Mouse (Mus musculus): ENCODE data around the gene Gpx4. TPM values are rescaled to one million over a fixed set of nuclear protein-coding genes. Genes with fewer than 3 reads are reported as not detected.
A peak's percentile ranks its signal among the peaks of the same experiment; 100 is the strongest.
"Not testable (repeated sequence)": the region's sequence is repeated elsewhere in the genome, so short reads cannot be mapped to it uniquely, and the experiment has no call there.

The Gpx4 gene
- polyA plus RNA-seq, 1 experiment from 2014 or later = 532 TPM

DNA sequence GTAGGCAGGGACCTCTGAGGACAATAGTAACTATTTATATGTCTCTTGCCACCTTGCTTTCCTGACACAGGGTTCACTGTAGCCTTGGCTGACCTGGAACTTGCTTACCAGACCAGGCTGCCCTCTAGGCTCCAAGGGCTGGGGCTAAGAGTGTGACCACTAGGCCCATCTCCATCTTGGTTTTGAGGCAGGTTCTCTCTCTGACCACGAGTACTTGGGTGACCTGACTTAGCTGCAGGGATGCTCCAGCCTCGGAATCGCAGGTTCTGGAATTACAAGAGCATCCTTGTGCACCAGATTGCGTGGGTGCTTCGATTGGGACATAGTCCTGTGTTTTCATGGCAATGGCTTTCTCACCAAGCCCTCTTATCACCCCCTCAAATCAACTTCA, 5.4 kb downstream of the Gpx4 start:
- no peak for ATAC-seq
- no peaks in the 10 kb centered on the region for H3K9me3 ChIP-seq
- no peak overlapping the region for H3K4me3 ChIP-seq (replicated peaks)
- H3K4me2 ChIP-seq (replicated peaks) = no peak overlapping the region
- peaks cover 55% of the 10 kb centered on the region for H3K4me1 ChIP-seq (replicated peaks)
- H3K9ac ChIP-seq (replicated peaks) = 0 out of 2 replicates have a peak overlapping the region, but pooled peaks have one; percentile 20
- no peaks in the 10 kb centered on the region for H3K27me3 ChIP-seq
- no peak overlapping the region for H3K27ac ChIP-seq
- peaks cover 19% of the 10 kb centered on the region for H3K36me3 ChIP-seq
- WGBS = 85% methylated on average over 5 of the region's 5 CpGs

DNA sequence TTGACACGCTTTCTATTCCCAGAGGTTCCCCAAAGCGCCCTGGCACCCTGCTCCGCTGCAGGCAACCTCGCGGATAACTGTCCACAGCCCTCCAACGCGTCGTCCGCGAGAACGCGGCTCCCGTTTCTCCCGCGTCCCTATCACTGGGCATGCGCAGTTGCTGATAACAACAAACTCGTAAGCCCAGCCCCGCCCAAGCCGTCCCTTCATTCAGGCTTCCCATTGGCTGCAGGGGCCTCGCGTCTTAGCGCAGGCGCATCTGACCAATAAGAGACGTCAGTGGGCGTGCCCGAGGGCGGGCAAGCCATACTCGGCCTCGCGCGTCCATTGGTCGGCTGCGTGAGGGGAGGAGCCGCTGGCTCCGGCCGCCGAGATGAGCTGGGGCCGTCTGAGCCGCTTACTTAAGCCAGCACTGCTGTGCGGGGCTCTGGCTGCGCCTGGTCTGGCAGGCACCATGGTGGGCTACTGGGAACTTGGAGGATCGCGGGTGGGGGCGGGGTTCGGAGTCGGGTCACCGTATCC, 6.4 kb downstream of the Gpx4 start:
- H3K36me3 ChIP-seq = peaks cover 29% of the 10 kb centered on the region
- peaks cover 48% of the 10 kb centered on the region for H3K4me1 ChIP-seq (replicated peaks)
- H3K9ac ChIP-seq (replicated peaks) = peak overlapping the region; percentile 95
- peak; percentile 98 for ATAC-seq
- under 1% methylated on average over 47 of the region's 47 CpGs for WGBS
- H3K27ac ChIP-seq = peak overlapping the region; percentile 98
- H3K4me2 ChIP-seq (replicated peaks) = peak overlapping the region; percentile 74
- H3K4me3 ChIP-seq (replicated peaks) = peak overlapping the region; percentile 88
- H3K27me3 ChIP-seq = no peaks in the 10 kb centered on the region
- no peaks in the 10 kb centered on the region for H3K9me3 ChIP-seq

DNA sequence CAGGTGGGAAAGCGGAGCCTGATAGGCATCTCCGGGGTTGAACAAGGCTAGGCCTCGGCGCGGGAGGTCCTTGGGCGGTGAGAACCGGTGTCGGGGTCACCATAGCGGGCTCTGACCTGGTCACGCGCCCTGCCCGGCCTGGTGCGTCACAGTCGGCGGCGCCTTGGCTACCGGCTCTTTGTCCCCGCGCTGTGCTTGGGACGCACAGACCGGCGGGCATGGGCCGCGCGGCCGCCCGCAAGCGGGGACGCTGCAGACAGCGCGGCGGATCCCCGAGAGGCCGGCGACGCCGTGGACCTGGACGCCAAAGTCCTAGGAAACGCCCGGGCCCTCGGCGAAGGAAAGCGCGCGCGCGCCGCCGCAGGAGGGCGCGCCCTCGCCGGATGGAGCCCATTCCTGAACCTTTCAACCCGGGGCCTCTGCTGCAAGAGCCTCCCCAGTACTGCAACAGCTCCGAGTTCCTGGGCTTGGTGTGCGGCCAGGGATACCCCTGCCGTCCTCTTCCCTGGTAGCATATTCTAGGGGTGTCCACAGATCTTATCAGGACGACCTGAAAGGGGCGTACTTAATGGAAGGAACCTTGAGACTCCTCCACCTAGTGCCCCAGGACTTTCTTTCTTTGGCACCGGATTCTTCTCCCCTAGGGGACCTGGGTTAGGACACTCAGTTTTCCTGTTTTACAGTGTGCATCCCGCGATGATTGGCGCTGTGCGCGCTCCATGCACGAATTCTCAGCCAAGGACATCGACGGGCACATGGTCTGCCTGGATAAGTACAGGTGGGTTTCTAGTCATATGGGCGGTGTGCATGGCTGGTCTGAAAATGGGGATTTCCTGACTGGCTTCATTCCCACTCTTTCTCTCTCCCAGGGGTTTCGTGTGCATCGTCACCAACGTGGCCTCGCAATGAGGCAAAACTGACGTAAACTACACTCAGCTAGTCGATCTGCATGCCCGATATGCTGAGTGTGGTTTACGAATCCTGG, 7.2 kb downstream of the Gpx4 start:
- no peaks in the 10 kb centered on the region for H3K27me3 ChIP-seq
- H3K27ac ChIP-seq = peak overlapping the region; percentile 98
- ATAC-seq = peak; percentile 68
- 2% methylated on average over 67 of the region's 77 CpGs for WGBS
- peak overlapping the region; percentile 88 for H3K4me3 ChIP-seq (replicated peaks)
- H3K36me3 ChIP-seq = peaks cover 35% of the 10 kb centered on the region
- H3K4me1 ChIP-seq (replicated peaks) = peaks cover 42% of the 10 kb centered on the region
- peak overlapping the region; percentile 95 for H3K9ac ChIP-seq (replicated peaks)
- H3K9me3 ChIP-seq = no peaks in the 10 kb centered on the region
- peak overlapping the region; percentile 74 for H3K4me2 ChIP-seq (replicated peaks)

DNA sequence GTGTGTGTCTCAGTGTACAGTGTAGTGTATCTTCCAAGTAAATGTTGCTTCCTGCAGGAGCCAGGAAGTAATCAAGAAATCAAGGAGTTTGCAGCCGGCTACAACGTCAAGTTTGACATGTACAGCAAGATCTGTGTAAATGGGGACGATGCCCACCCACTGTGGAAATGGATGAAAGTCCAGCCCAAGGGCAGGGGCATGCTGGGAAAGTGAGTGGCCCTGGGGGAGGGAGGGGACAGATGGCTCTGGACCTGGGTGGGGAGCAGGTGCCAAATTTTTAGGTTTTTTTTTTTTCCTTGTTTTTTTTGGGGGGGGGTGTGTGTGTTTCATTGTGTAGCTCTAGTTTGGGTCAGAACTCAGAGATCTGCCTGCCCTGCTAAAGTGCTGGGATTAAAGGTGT, 7.9 kb downstream of the Gpx4 start:
- H3K36me3 ChIP-seq = peaks cover 43% of the 10 kb centered on the region
- peak overlapping the region; percentile 95 for H3K9ac ChIP-seq (replicated peaks)
- 0 out of 2 replicates have a peak overlapping the region, but pooled peaks have one; percentile 98 for H3K27ac ChIP-seq
- peak overlapping the region; percentile 88 for H3K4me3 ChIP-seq (replicated peaks)
- 12% methylated on average over 3 of the region's 3 CpGs for WGBS
- peak overlapping the region; percentile 74 for H3K4me2 ChIP-seq (replicated peaks)
- H3K27me3 ChIP-seq, H3K9me3 ChIP-seq, ATAC-seq: not testable (repeated sequence)
- H3K4me1 ChIP-seq (replicated peaks) = peaks cover 42% of the 10 kb centered on the region

DNA sequence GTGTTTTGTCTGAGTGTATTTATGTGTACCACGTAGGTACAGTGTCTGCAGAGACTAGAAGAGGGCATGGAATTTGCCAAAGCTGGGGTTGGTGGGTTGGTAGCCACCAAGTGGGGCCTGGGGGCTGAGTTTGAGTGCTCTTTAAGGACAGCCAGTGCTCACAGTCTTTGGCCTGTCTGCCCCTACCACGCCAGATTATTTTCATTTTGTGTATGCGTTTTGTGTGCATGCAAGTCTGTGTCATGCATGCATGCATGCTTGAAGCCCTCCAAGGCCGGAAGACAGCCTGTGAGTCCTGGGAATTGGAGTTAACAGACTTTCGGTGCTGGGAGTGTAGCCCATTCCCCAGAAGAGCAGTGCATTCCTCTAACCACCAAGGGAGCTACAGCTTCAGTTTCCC, 8.4 kb downstream of the Gpx4 start:
- Histone ChIP-seq H3K9me3 (no peaks in the 10 kb centered on the region), H3K27me3 (no peaks in the 10 kb centered on the region), H3K27ac (0 out of 2 replicates have a peak overlapping the region, but pooled peaks have one; percentile 3), H3K36me3 (peaks cover 47% of the 10 kb centered on the region), H3K9ac (replicated peaks) (peak overlapping the region; percentile 95), H3K4me2 (replicated peaks) (peak overlapping the region; percentile 74), H3K4me1 (replicated peaks) (peaks cover 39% of the 10 kb centered on the region), H3K4me3 (replicated peaks) (peak overlapping the region; percentile 88)
- ATAC-seq = no peak
- WGBS = 83% methylated on average over 5 of the region's 5 CpGs

DNA sequence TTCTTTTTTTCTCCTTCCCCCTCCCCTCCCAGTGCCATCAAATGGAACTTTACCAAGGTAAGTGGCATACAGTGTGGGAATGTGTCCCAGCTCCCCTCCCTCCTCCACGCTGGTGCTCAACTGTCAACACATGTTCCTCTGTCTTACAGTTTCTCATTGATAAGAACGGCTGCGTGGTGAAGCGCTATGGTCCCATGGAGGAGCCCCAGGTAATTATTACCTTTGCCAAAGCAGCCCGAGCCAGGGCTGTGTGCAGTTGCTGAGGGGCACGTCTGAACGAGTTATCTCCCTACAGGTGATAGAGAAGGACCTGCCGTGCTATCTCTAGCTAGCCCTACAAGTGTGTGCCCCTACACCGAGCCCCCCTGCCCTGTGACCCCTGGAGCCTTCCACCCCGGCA, 8.9 kb downstream of the Gpx4 start:
- no peaks in the 10 kb centered on the region for H3K27me3 ChIP-seq

DNA sequence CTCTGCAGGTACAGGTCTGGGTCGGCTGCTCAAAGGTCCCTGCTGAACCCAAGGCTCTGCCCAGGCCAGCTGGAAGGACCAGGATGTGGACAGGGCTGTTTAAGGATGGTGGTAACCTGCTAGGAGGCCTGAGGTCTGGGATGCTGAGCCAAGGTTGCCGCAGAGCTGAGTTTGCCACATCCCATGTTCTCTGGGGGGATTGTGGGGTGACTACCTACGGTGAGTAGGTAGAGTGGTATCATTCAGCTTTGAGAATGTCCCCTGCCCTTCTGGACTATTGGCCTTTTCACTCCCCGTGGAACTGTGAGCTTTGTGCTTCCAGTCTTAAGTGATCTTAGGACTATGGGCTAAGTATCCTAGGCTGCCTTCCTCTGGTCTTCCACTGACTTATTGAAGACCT, 9.5 kb downstream of the Gpx4 start:
- Histone ChIP-seq H3K4me1 (replicated peaks) (peaks cover 27% of the 10 kb centered on the region), H3K27me3 (no peaks in the 10 kb centered on the region), H3K9ac (replicated peaks) (no peak overlapping the region), H3K27ac (no peak overlapping the region), H3K9me3 (no peaks in the 10 kb centered on the region), H3K36me3 (peaks cover 59% of the 10 kb centered on the region), H3K4me2 (replicated peaks) (no peak overlapping the region), H3K4me3 (replicated peaks) (no peak overlapping the region)
- no peak for ATAC-seq
- 83% methylated on average over 4 of the region's 4 CpGs for WGBS

More for the DNA sequence above, 8.9 kb downstream of the Gpx4 start:
- H3K4me3 ChIP-seq (replicated peaks) = no peak overlapping the region
- WGBS = 91% methylated on average over 10 of the region's 10 CpGs
- ATAC-seq = no peak
- peaks cover 33% of the 10 kb centered on the region for H3K4me1 ChIP-seq (replicated peaks)
- peak overlapping the region; percentile 95; the same call in 1 of the 2 replicates for H3K9ac ChIP-seq (replicated peaks)
- no peaks in the 10 kb centered on the region for H3K9me3 ChIP-seq
- H3K36me3 ChIP-seq = peaks cover 53% of the 10 kb centered on the region
- H3K27ac ChIP-seq = no peak overlapping the region
- peak overlapping the region; percentile 74 for H3K4me2 ChIP-seq (replicated peaks)

DNA sequence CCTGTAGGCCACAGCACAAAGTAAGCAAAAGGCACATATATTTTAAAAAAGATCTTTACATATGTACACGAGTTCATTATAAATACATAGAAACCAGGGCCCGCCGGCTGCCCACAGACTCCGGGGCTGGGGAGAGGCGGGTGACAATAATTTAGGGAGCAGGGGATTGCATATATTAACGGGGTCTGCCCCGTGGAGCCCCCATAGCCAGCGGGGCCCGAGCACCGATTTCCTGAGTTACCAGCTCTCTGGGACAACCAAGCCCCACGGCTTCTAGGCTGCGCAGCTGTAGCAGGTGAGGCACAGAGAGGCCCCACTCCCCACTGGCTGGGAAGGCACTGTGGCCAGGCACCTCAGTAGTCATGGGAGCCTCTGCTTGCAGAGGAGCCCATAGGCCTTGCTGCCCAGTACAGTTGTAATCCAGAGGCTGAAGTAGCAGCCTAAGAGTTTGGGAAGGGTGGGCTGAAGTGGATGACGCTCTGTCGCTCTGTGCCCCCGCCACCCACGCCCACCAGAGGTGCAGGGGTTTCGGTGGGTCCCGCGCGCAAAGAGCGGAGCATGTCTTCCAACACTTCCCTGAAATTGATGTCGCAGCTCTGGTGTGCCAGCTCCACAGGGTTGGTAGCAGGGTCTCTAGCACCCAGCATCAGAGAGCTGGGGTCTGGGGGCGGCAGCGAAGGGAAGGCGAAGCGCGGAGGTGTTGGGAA, 10.2 kb downstream of the Gpx4 start:
- 91% methylated on average over 27 of the region's 27 CpGs for WGBS
- no peak for ATAC-seq
- Histone ChIP-seq H3K27me3 (no peaks in the 10 kb centered on the region), H3K4me2 (replicated peaks) (no peak overlapping the region), H3K4me1 (replicated peaks) (peaks cover 25% of the 10 kb centered on the region), H3K4me3 (replicated peaks) (no peak overlapping the region), H3K36me3 (peaks cover 65% of the 10 kb centered on the region), H3K9ac (replicated peaks) (no peak overlapping the region), H3K27ac (no peak overlapping the region), H3K9me3 (no peaks in the 10 kb centered on the region)

DNA sequence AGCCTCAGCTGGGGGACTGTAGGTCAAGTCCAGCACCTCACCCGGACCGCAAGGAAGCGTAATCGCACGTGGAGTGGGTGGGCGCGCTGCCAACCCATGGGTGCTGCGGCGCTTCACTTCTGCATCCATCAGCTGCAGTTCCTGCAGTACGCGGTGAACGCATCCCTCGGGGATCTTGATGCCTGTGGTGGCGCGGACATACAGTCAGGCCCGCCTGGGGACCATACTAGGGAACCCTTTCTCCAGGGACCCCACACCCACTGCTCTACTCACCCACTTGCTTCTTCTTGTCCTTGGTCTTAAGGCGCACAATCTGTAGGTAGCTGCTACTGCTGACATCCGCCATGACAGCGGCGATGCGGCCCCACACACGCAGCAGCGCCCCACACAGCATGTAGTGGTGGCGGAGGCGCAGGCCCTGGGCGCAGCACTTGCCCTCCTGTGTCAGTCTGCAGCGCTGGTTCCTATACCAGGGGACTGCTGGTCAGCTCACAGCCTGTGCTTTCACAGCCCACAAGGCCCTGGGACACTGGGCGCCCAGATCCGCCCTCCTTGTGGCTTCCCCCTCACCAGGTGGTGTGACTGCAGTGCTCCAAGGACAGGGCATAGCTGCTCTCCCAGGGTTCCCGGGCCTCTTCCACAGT, 10.8 kb downstream of the Gpx4 start:
- H3K4me3 ChIP-seq (replicated peaks) = no peak overlapping the region
- no peak overlapping the region for H3K27ac ChIP-seq
- no peaks in the 10 kb centered on the region for H3K27me3 ChIP-seq
- H3K4me2 ChIP-seq (replicated peaks) = no peak overlapping the region
- ATAC-seq = no peak
- no peak overlapping the region for H3K9ac ChIP-seq (replicated peaks)
- H3K36me3 ChIP-seq = peaks cover 72% of the 10 kb centered on the region
- H3K4me1 ChIP-seq (replicated peaks) = peaks cover 23% of the 10 kb centered on the region
- H3K9me3 ChIP-seq = no peaks in the 10 kb centered on the region
- 84% methylated on average over 30 of the region's 30 CpGs for WGBS

DNA sequence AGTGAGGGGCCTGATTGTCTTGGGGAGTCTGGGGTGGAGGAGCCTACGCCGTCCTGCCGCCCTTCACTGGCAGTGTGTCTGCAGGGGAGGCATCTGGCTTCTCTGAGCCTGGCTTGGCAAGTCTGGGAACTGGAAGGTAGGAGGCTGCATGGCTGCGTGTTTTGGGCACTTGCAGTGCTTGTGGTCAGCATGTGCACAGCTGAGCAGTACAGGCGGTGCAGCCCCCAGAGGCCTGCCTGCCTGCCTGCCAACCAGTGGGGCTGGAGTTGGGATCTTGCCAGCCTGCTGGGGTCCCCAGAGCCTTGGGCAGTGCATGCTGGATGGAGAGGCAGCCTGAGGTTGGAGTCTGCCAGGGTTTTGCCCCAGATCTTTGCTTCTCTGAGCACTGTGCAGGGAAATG, 16.1 kb downstream of the Gpx4 start:
- no peak overlapping the region; the same call in 1 of the 2 replicates for H3K9ac ChIP-seq (replicated peaks)
- peaks cover 78% of the 10 kb centered on the region for H3K36me3 ChIP-seq
- no peaks in the 10 kb centered on the region for H3K4me1 ChIP-seq (replicated peaks)
- H3K9me3 ChIP-seq = no peaks in the 10 kb centered on the region
- WGBS = 83% methylated on average over 5 of the region's 5 CpGs
- ATAC-seq = peak; percentile 7; the same call in 1 of the 2 replicates
- H3K27ac ChIP-seq = no peak overlapping the region
- H3K4me2 ChIP-seq (replicated peaks) = no peak overlapping the region
- H3K4me3 ChIP-seq (replicated peaks) = no peak overlapping the region
- H3K27me3 ChIP-seq = no peaks in the 10 kb centered on the region

DNA sequence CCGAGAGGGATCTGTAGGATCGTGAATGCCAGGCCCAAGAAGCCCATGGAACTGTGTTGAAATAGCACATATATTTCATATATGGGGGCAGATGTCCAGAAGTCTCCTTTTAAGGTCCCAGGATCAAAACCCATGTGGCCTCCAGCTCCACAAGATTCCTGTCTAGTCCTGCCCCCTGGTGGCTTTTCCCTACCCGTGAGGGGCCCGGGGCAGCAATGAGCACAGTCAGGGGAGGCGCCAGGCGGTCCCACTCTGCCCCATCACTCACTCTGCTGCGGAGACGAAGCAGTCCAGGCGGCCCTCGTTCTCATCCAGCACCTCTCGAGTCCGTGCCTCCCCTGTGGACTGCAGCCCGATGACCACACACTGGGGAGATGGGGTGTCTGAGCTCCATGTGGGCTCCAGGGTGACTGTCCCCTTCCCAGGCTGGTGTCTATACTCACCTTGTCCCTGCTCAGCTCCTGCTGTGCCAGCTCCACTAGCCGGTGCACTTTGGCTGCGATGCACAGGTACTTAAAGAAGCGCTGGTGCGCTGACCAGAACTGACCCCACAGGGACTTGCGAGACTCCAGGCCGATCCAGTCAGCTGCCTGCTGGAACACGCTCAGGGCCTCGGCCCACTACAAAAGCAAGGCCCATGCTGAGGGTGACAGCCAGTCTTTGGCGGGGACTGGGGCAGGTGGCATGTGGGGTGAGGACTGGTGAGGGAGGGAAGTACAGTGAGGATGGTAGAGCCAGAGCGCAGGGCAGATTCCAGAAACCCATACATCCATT, 17.1 kb downstream of the Gpx4 start:
- ATAC-seq = no peak
- Histone ChIP-seq H3K27ac (no peak overlapping the region; the same call in 1 of the 2 replicates), H3K4me3 (replicated peaks) (no peak overlapping the region), H3K36me3 (peaks cover 71% of the 10 kb centered on the region), H3K4me2 (replicated peaks) (no peak overlapping the region), H3K9me3 (no peaks in the 10 kb centered on the region), H3K9ac (replicated peaks) (no peak overlapping the region; the same call in 1 of the 2 replicates), H3K27me3 (no peaks in the 10 kb centered on the region), H3K4me1 (replicated peaks) (no peaks in the 10 kb centered on the region)
- 75% methylated on average over 23 of the region's 23 CpGs for WGBS

Measured in midbrain, embryonic 13.5 days (tissue).